Mouse (Mus musculus) fat pad, adult 2 months (tissue): ENCODE data around the gene Tmed4.
A peak's percentile ranks its signal among the peaks of the same experiment; 100 is the strongest.

Experiments
- DNase-seq: peaks from one replicate; pipeline ENCODE4 v3.0.0-alpha.2; 2011; ENCODE audit warnings: low read depth, low spot score; ENCODE audit errors: extremely low read depth

Tmed4 gene

DNA sequence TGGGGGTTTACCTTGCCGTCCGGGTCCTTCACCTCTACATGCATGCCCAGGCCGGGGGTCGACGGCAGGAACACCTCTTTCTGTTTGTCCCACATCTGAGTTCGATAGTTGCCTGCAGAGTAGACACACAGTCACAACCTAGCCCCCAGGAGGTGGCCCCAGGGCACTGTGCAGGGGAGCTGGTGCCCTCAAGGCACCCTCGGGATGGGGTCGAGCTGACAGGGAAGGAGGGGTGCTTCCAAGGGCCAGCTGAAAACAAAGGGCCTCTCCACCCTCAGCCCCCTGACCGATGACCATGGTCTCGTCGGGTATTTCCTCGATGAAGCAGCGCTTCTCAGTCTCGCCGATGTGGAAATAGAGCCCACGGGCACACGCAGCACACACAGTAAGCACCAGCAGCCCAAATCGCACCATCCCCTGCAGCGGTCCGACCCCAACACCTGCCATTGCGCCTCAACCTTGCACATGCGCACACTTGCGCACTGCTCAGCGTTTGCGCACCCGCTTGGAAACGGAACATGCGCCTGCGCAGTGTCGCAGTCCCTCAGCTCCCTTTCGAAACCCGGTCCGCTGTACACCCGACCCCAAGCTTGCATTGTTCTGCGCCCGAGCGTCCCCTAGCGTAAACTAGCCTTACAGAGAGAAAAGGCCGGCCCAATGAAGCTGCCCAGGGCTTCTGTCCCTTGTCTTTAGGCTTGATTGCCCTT, at the start of gene Tmed4:
Tmed4 (minus strand) TSS at position 484 of the 707 bp plus-strand sequence.
- DNase-seq, result peak; percentile 42

DNA sequence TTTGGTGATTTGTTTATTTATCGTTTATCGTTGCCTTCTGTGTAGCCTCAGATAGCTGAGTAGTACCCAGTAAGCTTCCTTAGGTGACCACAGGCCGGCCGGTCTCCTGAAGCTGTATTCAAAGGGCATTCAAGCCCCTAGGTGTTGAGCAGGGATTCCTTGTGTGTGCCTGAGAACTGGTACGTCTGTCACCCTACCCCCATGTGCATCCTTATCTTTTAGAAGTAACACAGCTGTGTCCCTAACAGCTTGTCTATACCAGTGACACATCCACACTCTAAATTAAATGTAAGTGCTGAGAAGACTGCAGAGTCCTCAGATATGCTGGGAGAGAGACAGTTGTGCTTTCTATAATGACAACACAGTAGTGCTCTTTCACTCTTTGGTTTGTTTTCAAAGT, 48.7 kb upstream of the Tmed4 start:
- no peak for DNase-seq

DNA sequence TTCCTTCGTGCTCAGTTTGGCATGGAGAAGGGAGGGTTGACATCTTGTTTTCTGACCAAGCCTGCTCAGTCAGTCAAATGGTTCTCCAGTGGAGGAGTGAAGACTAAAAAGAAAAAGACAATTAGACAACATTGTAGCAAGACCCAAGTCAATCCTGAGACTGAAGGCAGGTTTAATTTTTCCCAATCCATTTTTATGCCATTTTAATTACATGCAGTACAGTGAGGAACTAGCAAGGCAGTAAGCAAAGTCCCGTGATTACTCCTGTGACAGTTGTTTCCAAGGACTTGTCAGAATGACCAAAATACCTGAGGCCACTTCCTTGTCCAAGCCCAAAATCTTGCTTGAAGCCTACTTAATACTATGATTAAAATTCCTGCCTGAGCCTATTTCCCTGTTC, 47.4 kb upstream of the Tmed4 start:
- no peak for DNase-seq

DNA sequence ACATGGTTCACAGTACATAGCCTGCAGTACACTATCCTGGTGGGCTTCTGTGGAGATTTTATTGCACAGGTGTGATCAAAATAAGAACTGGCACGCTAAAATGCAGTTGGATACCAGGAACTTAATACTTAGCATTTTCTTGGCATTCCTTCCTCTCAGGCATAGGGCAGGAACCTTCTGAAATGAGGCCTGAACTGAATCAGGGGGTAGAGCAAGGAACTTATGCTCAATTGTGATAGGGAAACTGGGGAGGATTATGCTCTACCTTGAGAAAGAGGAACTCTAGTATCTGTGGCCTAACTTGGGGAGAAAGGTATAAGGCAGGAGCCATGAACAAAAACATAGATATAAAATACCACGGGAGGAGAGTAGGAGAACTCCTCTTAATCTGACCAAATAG, 44.7 kb upstream of the Tmed4 start:
- no peak for DNase-seq

DNA sequence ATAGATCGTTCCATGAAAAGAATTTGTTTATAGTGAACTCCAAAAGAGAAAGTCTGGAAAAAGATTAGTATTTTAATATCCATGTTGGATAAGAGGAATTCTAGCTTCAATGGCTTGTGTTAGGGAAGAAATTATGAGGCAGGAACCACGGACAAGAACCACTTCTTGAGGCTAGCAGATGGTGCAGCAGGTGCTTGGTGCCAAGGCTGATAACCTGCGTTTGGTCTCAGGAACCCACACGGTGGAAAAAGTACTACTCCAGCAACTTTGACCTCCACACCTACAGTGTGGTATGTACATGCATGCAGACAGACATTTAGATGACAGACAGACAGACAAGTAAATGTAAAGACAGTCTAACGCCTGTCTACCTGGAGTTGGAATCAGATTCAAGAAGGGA, 43.9 kb upstream of the Tmed4 start:
- DNase-seq, result no peak

DNA sequence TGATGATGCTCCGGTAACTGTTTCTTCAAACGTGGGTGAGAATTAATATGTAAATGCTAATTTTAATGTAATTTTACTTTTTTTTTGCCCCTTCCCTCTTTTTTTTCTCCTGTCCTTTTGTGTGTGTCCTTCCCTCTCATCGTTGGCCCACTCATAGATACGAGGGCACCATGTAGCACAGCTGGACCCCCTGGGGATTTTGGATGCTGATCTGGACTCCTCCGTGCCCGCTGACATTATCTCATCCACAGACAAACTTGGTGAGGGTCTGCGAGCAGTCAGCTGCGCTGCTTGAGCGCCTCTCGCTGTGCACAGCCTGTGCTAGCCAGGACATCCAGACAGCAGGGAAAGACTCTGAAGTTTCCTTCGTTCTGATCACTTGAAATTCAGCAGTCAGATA, 42.2 kb upstream of the Tmed4 start:
- no peak for DNase-seq

DNA sequence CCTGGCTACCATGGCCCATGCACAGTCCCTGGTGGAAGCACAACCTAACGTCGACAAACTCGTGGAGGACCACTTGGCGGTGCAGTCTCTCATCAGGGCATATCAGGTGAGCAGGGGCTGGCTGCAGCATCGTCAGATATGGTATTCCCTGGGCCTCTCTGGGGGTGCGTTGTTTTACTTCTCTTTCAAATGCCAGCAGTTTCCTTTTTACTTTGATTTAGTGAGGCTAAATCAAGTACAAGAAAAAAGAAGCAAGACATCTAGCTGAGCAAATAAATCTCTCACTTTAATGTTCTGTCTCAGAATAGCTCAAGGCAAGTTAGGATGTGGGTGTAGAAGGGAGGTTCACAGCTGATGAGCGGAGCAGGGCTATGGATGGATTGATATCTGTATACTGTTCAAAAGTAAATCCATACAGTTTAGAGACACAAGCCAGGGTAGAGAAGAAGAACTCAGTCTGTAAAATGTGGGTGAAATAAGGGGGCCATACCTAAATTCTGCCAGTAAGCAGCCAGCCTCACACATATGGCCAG, 39.3 kb upstream of the Tmed4 start:
- no peak for DNase-seq

DNA sequence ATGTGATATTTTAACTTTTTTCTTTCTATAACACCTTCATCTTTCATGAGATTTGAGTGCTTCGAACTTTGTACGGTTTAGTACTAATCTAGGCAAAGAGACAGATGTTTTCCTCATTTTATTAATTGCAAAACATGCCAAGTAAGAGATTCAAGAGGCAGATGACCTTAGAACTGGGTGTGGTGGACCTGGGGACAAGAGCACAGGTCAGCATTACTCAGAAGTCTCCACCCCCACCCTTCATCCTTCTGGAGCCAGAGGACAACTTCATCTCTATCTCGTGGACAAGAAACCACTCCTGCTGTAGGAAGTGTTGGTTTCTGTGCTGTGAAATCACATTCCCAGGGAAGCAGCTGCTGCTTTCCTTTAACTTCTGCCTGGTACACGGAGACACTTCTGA, 33.5 kb upstream of the Tmed4 start:
- no peak for DNase-seq

DNA sequence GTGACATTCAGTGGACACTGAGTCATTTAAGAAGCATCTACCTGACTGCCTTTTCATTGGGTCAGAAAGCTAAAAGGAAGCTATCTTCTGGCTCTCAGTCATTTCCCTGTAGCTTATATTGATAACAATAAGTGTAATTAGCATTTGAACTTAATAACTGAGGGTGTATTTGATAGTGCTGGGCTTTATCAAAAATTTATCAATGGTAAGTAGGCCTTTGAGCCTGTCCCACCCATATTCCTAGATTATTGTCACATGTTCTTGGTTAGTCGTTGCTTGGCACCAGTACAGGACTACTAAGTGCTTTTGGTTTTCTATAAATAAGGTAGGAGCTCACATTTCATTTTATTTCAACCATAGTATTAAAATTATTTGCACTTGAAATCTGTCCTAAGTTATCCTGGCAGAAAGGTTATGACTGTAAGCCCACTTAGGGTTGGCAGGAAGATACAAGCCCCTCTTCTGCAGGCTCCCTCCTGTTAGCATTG, 31.3 kb upstream of the Tmed4 start:
- no peak for DNase-seq

DNA sequence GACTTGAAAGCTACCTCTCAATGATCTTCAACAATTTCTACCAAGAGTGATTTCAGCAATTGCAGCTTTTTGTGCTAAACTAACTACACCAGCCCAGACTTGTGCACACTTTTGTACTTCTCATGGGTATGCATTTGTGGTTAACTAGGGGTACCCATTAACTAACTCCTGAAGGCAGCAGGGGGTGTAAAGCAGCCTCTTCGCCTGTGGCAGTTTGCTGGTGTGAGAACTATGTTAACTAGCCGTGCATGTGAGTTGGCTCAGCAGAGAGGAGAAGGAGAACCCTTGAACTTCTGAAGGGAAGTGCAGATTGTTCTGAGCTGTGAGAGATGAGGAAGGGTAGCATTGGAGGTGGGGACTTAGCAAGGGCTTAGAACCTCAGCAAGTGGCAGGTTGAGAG, 28.1 kb upstream of the Tmed4 start:
- DNase-seq, result no peak

DNA sequence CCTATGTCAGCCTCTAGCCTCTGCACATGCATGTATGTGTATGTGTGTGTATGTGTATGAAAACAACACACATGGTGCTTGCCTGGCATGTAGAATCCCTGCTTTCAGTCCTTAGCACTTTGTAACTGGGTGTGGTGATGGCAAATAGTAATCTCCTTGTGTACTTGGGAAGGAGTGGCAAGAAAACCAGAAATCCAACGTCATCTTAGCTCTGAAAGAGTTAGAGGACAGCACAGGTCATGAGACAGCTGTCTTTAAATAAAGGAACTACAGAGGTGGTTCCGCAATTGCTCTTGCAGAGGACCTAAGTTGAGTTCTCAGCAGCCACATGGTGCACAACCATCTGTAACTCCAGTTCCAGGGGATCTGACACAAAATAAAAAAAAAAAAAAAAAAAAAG, 24.8 kb upstream of the Tmed4 start:
- DNase-seq, result no peak

DNA sequence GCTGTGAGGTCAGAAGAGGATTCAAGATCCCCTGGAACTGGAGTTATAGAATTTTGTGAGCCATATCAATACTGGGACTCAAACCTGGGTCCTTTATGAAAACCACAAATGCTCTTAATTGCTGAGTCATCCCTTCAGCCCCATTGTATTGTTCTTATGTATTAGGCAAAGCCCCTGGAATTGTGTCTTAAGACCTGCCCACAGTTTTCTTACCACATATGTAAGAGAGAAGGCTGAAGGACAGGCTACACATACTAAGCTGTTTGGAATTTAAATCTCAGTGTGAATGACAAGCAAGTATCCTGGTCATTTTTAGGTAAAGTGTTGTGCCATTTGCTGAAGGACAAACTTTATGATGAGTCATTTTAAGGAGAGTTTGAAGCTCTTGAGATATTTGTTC, 21.4 kb upstream of the Tmed4 start:
- DNase-seq, result no peak

DNA sequence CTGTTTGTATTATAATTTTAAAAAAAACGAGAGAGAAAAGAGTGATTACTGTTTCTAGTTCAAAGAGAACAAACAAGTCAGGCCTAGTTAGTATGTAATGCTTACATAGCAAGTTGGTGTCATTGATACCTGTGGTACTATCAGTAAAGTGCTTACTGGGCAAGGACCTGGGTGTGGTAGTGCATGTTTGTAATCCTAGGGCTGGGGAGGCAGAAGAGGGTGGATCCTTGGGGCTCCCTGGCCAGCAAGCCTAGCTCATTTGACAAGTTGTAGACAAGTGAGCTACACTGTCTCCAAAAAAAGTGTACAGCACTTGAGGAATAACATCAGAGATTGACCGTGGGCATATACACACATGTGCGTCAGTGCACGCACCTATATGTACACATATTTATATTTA, 20.0 kb upstream of the Tmed4 start:
- no peak for DNase-seq

DNA sequence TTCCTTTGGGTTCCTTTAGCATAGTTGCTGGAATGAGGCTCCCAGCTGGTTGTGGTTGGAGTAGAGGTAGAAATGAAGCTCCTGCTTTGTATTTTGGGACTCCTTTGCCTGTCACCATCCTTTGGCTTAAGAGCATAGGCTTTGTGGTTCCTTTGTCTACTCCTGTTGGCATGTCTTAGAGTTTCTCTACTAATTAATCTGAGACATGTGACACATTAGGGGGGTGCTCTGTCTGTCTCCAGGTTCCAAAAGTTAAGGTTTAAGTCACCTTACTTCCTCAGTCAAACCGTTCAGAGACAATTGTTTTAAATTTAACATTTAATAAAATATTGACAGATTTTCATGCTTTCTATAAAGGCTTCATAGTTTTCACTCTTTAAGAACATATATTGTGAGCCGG, 18.9 kb upstream of the Tmed4 start:
- DNase-seq, result no peak

DNA sequence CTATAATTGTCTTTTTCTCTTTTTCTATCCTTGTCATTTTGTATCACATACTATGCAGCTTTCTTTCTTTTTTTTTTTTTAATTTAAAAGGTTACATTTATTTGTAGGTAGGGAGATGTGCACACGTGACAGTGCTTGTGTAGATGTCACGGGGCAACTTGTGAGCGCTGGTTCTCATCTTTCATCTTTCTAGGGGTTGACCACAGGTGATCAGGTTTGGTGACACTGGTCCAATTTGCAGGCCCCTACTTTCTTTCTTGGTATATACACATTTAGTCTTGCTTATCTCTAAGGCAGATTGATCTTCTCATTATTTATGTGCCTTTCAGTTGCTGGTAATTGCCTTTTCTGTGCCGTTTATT, 18.3 kb upstream of the Tmed4 start:
- DNase-seq, result no peak

DNA sequence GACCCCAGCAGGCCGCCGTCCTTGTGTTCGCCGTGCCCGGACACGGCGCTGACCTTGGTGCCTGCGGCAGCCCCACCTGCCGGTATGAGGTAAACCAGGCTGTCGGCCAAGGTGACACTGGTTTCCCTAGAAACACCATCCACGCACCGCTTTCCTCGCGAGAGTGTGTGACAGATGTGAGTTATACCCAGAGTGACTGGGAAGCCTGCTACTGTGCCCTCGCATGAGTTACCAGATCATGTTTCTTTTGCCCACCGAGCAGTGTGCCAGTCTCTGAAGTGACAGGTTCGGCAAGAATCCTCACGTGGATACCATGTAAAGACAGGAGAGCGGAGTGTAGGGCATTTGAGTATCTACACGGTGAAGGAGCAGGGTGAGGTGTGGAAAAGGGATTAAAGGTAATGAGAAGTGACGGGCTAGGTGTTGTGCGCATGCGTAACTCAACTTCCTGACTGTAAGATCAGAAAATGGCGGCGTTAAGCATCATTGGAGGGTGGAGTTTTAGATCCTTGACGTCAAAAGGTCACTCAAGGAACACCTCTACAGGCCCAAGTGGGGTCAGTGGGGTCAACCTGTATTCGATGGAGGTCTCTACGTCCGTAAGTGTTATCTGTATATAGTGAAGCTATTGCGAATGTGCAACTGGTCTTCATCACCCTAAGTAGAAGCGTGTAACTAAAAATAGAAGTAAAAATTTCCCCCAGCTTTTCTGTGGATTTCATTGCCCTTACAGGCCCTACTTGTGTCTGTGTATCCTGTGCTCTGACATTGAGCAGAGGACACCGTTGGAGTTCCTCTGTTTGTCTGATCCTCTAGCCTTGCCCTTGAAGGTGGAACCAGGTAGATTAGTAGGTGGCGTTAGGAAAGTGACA, 17.7 kb upstream of the Tmed4 start:
- DNase-seq, result peak; percentile 50

DNA sequence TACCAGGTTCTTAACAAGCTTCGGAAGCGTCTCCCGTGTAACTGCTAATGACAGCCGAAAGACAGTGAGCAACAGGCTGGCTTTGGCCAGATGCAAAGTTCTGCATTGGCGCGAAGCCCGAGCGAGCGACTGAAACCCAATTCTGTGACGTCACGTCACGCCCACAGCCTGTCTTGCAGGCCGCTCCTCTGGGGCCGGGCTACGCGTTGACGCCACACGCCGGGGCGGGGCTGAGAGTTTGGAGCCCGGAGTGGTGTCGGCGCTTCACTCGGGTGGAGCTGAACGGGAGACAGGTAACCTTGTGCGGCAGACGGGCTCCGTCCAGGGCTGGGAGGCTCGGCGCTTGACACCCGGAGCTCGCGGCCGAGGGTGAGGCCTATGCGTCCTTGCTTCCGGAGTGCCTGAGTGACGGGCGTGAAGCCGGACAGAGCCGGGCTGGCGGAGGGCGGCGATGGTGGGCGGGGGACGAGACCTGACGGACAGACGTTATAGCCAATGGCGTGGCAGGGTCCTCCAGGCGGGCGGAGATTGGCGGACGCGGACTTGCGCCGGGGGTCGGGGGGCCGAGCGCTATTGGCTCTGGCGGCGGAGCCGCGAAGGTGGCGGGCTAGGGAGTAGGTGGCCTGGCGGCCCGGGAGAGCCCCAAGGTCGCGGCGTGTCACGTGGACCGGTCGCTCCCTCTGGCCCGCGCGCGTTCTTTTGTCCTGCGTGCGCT, 16.9 kb upstream of the Tmed4 start, which contains the start of gene Ogdh:
Ogdh (plus strand) TSS at position 233 of the 715 bp plus-strand sequence.
- DNase-seq, result peak; percentile 64

DNA sequence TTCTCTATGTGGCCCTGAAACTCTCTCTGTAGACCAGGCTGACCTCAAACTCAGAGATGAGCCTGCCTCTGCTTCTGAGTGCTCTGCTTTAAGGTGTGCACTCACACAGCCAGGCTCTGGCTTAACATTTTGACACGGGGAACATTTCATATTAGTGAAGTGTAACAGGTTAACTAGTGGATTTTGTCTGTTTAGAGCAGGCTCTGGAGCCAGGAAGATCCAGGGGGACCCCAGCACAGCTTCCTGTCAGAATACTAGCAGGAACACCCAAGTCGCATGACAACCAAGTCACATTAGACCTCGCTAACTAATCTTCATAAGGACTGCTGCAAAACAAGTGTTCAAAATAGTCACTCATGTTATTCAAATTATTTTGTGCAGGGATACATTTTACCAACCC, 16.2 kb upstream of the Tmed4 start:
- DNase-seq, result no peak

DNA sequence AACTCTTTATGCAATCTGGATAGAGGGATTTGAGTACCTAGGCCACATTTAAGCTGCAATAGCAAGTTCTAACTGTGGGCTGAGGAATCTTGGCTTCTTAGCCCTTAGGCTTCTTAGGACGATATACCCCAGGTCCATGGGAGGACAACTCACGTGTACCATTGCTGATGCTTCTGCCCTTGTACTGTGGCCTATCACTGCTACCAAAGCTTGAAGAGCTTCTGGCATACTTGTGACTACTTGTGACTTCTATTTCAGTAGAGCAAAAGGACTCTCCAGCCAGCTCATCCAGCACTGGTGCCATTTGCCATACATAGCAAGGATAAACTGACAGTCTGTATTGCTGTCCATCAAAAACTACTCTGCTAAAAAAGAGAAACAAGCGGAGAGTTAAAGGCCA, 15.5 kb upstream of the Tmed4 start:
- no peak for DNase-seq

DNA sequence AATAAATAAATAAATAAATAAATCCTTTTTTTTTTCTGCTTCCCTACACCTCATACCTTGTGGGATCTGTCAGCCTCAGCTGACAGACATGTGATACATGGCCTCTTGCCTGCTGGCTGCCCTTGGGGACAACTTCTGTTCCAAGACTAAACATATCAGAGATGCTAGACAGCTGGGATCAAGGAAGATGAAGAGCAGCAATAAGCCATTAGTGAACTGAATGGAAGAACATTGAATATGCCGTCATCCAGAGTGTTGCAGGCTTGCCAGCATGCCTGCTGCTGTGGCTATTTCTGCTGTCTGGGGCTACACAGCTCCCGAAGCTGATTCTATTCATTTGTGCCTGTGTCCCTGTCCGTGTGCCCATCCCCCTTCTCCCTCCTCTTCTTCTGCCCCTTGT, 8.3 kb upstream of the Tmed4 start:
- no peak for DNase-seq

DNA sequence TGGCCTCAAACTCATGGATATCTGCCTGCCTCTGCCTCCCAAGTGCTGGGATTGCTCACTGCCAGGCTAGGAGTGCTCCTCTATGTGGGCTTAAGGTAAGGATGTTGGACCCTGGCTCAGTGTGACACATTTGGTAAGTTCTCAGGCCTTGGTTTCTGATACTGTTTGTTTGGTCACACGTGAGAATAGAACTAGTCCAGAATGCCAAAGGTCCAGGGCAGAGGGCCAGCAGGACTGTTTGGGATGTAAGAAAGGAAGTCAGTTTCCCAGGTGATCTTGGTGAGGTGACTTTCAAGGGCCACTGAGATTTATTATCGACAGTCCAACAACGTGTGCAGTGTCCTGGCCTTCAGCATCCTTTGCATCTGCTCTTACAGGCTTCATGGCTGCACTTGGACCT, 1.8 kb upstream of the Tmed4 start:
- DNase-seq, result no peak
